Mouse (Mus musculus): ENCODE results near the gene Fbxo42. TPM values are rescaled to one million over a fixed set of nuclear protein-coding genes. Genes with fewer than 3 reads are reported as not detected.

Gene Fbxo42
- total RNA-seq (2021): 10 to 100 TPM; 23.7 to 24.5 TPM

DNA sequence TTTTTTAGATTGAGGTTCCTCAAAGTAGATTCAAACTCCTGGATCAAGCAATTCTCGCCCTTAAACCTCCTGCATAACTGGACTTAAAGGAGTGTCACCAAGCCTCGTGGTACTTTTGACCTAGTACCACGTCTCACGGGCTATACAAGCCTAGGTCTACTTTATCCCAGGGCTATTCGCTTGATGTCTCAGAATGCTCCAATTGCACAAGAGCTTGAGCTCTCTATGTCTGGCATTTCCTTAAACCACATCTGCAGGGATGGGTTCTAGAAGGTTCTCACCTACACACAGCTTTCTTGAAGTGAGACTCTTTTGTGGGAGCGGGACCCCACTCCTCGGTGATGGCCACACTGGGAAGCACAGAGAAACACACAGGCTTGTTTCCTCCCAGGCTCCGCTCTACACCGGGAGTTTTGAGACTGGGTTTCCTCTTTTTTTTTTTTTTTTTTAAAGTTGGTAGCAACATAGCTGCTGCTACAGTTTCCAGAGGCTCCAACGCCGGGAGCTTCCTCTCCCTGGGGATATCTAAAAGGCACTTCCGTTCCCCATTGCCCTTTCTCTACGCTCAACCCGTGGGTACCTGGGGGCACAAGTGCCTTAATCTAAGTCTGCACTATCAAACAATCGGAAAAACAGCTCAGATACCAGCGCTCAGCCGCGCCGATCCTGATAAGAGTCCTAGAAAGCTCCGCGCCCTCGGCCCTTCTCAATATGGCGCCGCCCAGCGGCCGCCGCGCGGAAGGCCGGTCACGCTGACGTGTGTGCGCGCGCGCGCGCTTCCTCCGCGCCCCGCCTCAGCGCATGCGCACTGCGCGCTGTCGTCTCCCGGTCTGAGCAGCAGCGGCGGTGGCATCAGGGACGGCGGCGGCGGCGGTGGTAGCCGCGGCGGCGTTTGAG is at the start of gene Fbxo42:
Gene Fbxo42, plus strand, starts transcription at position 802 of the 897 bp plus-strand sequence.
- DNase-seq: peak; percentile 94 to 95

- no peak for DNase-seq
These were observed 48.8 kb upstream of the Fbxo42 start for GRCm38 (mm10) chr4:141098935-141099334.

GRCm38 (mm10) chr4:141099956-141100355 is 47.8 kb upstream of the Fbxo42 start:
- no peak for DNase-seq

DNA sequence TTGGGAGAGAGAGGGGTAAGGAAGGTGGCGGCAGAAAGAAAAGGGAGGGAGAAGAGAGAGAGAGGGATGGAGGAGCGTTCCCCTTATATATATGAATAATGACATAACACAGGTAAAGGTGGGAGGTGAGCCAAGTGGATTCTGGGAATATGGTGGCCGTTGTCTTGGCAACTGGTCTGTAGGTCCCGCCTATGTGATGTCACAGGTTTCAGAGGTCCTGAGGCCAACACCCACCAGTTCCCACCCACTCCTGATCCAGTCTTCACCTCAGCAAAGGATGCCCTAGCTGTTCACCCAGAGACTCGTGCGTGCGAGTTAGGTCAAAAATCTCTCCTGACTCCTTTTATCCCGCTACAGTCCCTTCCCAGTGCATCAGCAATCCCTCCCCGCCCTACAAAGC is 46.4 kb upstream of the Fbxo42 start:
- DNase-seq: no peak

- DNase-seq: no peak
These were observed 45.9 kb upstream of the Fbxo42 start for GRCm38 (mm10) chr4:141101855-141102254.

DNA sequence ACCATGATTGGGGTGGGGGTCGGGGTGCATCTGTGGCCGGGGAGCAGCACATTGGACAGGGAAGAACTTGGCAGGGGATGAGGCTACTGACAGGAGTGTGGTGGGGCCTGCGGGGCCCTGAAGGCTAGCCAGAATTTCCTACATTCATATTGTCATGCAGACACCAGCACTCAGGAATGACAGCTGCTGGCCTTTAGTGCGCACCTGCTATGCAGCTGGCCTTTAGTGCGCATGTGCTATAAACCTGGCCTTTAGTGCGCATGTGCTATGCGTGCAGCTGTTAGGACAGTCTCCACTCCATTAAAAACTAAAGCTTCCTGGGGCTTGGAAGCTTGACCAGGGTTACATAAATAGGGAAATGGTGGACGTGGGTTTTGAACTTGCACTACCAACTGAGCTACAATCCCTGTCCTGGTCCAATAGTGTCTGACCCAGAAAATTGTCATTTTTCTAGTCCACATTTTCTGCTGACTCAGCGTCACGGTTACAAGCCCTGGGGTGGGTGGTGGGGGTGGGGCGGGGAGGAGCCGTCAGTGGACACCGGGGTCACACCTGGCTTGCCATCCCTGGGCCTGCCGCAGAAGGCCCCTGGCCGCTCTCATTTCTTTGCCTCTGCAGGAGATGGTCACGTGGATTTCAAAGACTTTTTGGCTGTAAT is 41.1 kb upstream of the Fbxo42 start:
- DNase-seq: no peak

DNA sequence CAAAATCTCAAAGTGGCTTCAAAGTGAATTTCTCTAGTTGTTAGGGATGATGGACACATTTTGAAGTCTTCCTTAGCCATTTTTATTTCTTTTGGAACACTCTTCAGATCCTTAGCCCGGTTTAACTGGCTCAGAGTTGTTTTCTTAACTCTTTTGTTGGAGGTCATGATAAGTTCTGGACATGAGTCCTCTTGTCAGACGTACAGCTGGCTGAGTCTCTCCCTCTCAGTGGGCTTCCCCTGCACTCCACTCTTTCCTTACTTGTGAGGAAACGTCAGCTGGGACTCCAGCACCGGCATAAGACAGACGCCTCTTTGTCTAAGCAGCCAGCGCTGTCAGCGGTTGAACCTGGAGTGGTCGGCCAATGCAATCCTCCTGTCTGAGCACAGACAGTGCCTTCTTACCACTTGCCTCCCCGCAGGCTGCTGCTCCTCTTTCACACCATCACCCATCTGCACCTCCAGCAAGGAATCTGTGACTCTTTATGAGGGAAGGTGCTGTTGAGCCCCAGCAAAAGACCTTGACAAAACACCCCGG is 39.4 kb upstream of the Fbxo42 start:
- DNase-seq: no peak

DNA sequence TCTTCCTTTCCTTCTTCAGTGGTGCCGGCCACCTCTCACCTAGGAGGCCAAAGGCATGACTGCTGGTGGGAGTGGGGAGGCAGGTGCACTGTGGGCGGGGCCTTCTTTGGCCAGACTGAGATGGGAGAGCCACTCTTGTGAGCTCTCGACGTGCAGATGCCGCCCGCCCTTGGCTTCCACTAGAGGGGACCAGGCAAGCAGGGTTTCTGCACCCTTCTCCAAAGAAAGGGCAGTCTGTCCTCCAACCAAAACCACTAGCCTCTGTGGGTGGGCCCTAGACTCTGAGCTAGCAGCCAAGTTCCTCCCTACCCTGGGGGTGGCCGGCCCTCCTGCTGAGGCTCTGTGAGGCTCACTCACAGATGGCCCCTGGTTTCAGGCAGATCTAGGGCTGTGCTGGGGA is 33.9 kb upstream of the Fbxo42 start:
- peak in 1 of 2 experiments; percentile 32 for DNase-seq

- peak; percentile 44 to 58 for DNase-seq
These were observed 33.2 kb upstream of the Fbxo42 start for GRCm38 (mm10) chr4:141114521-141114981.

DNA sequence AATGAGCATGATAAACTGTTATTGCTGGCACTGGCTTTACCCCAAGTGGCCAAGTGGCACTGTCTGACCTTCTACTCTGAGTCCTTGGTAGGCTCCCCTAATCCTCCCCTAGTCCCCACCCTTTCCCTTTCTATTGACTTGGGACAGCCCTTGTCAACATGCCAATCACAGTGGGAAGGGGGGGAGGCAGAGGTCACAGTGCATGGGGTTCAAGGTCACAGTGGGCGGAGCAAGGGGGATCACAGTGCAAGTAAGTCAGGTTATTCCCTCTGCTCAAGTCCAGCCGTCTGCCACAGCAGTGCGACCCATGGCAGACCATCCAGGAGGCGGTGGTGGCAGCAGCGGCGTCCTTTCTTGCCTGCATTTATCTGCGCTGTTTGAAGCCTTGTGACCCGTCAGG is 32.3 kb upstream of the Fbxo42 start:
- DNase-seq: no peak

DNA sequence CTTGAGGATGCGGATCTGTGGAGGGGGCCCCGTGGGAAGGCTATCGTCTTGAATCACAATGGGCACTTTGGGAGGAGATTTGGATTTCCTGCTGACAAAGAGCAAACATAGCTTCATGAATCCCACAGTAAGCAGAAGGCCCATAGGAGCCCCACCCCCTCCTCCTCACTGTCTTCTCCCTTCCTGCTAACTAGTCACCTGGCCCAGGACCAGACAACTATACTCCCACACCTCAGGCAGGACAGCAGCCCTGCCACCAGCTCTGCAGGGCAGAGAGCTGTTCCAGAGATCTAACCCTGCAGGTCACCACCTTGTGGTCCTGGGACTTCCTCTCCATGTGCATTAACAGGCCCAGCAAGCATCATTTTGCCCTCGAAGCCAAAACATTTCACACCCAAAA is 29.0 kb upstream of the Fbxo42 start:
- DNase-seq: no peak

DNA sequence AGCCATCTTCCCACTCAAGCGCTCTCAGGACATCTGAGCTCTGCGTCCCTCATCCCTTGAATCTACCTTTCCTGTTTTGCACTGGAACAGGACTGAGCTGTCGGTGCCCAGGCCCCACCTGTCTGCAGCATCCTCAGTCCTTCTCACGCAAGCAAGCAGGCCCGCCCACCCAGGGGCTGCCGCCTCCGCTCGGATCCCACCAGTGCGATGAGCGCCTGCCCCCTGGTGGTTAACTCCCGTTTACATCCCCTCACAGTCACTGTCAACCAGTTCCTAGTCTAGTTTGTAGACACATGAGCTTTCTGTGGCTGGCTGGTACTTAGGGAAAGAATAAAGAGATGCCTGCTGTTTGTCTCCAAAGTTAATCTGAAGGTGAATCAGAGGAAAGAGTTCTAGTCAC is 27.0 kb upstream of the Fbxo42 start:
- peak; percentile 65 to 68 for DNase-seq

DNA sequence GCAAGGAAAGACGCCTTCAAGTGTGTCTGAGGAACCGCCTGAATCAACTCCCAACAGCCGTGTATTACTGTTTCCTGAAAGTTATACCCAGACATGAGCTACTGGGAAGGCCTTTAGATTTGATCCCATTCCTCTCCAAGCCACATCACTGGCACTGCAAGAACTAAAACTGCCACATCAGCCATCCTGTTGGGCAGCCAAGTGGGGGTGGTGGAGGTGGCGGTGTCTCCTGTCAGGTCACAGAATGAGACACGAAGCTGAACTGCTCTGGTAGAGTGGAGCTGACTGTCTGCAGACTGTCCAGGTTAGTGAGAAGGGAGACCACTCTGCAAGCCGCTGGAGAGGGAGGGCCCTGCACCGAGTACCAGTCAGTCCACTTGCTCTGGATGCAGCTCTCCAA is 25.1 kb upstream of the Fbxo42 start:
- no peak for DNase-seq

DNA sequence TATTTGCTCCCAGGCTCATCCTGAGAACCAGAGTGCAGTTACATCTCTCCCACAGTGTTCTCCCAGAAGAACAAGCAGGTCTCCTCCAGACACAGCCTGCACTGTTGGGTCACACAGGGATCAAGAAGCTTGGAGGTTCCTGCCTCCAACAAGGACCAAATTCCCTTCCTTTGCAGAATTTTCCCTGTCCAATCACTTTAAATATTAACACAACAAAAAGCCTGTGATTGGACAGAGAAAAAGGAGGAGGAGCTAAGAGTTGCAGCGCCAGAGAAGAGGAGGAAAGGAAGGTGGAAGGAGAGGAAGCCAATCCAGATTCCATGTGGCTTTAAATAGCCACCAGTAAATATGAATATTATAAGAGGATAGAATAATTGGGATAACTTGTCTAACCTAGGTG is 24.6 kb upstream of the Fbxo42 start:
- no peak for DNase-seq

DNA sequence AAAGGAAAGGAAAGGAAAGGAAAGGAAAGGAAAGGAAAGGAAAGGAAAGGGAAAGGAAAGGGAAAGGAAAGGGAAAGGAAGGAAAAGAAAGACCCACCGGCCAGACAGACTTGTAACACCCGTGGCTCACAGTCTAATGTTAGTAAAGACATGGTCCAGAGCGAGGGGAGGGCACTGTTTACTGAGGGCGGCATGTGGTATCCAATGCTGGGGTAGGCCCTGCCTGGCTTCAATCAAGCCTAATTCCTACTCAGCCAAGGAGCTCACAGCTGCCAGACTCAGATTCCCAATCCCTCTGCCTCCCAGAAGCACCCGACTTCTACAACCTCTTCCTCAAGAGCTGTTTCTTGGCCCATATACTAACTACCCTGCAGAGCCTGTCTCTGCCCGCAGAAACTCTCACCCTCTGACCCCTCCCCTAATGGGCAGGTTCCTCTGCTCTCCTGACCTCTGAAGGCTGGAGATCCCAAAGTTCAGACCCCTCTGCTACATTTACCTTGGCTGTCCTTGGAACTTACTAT is 18.5 kb upstream of the Fbxo42 start:
- no peak for DNase-seq

- peak in 1 of 2 experiments; percentile 34 for DNase-seq
These were observed 16.9 kb upstream of the Fbxo42 start for GRCm38 (mm10) chr4:141130704-141131342.

DNA sequence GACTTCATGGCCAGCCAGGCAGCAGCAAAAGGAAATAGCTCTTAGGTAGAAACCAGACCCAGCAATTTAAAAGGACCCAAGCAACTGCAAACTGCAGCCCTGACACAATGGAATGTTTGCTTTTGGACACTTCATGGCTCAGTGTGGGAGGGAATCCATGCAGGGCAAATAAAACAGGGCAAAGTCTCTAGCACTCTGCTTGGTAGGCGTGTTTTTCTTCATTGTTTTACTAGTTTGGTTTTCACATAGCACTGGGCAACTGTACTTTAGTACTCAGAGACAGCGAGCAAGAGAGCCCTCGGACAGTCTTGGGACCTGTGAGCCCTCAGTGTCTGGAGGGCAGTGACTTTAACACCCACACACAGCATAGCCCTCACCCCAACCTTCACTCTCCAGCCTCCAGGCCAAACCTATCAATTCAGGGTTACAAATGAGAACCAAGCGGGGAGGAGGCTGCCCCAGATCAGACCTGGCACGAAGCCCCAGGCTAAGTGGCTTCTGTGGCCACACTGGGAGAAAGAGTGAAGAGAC is 16.1 kb upstream of the Fbxo42 start:
- DNase-seq: no peak

- no peak for DNase-seq
These were observed 15.5 kb upstream of the Fbxo42 start for GRCm38 (mm10) chr4:141132191-141132590.

DNA sequence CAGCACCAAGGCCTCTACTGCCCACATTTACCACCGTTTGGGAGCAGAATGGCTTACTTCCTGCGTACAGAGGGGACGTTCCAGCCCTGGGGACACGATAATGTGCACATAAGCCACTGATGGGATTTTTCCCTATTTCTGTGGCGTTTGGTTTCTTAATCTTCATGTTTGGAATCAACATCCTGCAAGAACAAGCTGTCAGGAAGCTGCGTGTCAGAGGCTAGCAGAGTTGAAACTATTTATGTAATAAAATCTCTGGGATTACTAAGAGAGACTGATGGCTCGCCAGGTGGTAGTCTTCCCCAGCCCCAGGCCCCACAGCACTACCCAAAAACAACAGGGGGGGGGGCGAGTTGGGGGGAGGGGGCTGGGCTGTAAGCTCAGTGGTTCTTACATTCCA is 14.5 kb upstream of the Fbxo42 start:
- DNase-seq: no peak

GRCm38 (mm10) chr4:141134031-141134441 is 13.7 kb upstream of the Fbxo42 start:
- peak in 1 of 2 experiments; percentile 42 for DNase-seq

GRCm38 (mm10) chr4:141134751-141135530 is 12.8 kb upstream of the Fbxo42 start:
- no peak for DNase-seq

- DNase-seq: no peak
These were observed 11.6 kb upstream of the Fbxo42 start for GRCm38 (mm10) chr4:141136126-141136525.
